Mouse (Mus musculus) small intestine, adult 2 months (tissue): Measurements from ENCODE around the gene Morf4l1.

Source experiments
- CTCF ChIP-seq: fragments of 200-500 bp; IDR thresholded peaks from 2 replicates; pipeline ENCODE4 v1.5.1; 2012; ENCODE audit warnings: low read depth, mild to moderate bottlenecking, control low read depth, inconsistent platforms, low read length, moderate library complexity, mixed read lengths; ENCODE audit not compliant: insufficient replicate concordance, insufficient read length; ENCODE audit errors: extremely low read depth
- POLR2A ChIP-seq: fragments of 200-500 bp; IDR thresholded peaks from 2 replicates; pipeline ENCODE4 v1.6.1; 2012; ENCODE audit warnings: low read depth, mild to moderate bottlenecking, control low read depth, inconsistent platforms, low read length, moderate library complexity

DNA sequence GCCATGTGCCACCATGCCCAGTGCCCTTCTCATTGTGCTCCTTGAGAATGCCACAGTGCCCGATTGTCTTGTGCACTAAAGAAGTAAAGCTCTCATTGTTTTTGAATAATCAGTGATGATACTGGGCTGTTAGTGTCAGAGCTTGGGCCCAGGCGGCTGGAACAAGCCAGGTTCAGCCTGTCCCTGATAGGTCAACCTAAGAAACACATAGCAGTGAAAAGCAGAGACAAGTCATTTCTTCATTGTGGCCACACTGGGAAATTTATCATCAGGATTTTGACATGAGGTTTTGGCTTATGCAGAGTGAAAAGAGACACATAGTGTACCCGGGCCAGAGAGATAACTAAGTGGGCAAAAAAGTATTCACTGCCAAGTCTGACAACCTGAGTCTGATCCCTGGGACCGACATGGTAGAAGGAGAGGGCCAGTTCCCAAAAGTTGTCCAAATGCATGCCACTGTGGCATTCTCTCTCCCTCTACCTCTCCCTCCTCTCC, 7.7 kb upstream of the Morf4l1 start:
- TF ChIP-seq CTCF = no peak
- no peak for TF ChIP-seq POLR2A
